Mouse (Mus musculus): ENCODE results near the gene Fem1a. TPM values are rescaled to one million over a fixed set of nuclear protein-coding genes. Genes with fewer than 3 reads are reported as not detected.

Fem1a gene
- polyA plus RNA-seq, 1 experiment from 2014 or later = 18.0 TPM

DNA sequence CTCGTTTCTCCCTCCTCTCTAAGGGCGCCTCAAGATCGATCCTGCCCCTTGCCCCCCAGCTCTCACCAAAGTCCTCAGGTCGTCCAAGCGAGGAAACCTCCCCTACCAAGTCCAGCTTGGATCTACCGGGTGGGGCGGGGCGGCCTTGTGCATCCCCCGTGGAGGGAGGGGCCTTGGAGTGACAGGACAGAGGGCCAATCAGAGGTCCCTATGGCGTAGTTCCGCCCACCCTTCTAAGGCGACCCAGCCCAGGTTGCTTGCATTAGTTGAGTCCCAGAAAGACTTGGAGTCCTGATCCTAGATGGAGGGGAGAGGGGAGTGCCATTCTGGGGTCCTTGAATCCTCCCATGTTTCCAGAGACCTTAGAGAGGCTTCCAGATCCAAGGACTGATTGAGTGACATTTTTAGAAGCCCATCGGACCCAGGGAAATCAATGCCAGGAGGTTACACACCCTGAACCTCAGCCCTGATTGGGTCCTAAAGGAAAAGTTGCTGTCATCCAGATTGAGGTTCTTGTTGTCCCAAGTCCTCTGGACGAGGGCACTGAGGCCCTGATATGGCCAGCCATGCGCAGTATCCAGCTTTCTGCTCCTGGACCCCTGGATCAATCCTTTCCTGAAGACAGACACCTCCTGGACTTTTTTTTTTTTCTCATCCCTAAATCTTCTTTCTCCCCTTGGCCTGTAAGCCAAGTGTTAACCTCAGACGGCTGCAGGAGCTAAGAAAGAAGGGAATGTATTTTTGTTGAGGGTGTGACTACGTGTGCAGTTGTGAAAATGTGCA lies 34.0 kb downstream of the Fem1a start:
- Histone ChIP-seq H3K4me3 (ENCODE audit: low read depth, low read length) (peak overlapping the region; percentile 29), H3K4me1 (ENCODE audit: control insufficient read depth, insufficient read depth, low read length) (peaks cover 15% of the 10 kb centered on the region), H3K9me3 (replicated peaks; ENCODE audit: control insufficient read depth, low read length) (no peaks in the 10 kb centered on the region), H3K4me2 (ENCODE audit: low read length) (peak overlapping the region; percentile 49), H3K27me3 (replicated peaks; ENCODE audit: control insufficient read depth, insufficient read depth, low read length) (no peaks in the 10 kb centered on the region), H3K36me3 (ENCODE audit: control insufficient read depth, insufficient read depth, low read length) (no peaks in the 10 kb centered on the region), H3K9ac (ENCODE audit: low read length) (peak overlapping the region; percentile 36; the same call in 1 of the 2 replicates), H3K27ac (ENCODE audit: low read depth, low read length) (peak overlapping the region; percentile 58; the same call in 1 of the 2 replicates)
- 4% methylated on average over 17 of the region's 17 CpGs for WGBS
- DNase-seq (ENCODE audit: low spot score) (peak; percentile 82), ATAC-seq (peak; percentile 81)

DNA sequence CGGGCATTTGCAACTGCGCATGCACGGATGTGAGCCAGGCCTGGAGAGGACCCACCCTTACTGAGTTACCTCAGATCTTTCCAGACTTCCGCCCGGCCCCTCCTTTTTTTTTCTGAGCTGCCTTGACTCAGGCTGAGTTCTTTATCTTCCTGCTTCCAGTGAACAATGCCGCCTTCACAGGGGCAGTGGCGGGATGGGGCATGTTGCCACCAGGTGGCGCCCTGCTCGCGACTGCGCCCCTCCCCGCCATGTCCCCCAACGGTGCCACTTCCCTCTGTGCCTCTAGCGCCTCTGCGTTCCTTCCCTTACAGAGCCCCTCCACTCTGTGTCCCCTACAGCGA lies 34.5 kb downstream of the Fem1a start:
- peaks cover 15% of the 10 kb centered on the region for H3K4me1 ChIP-seq (ENCODE audit: control insufficient read depth, insufficient read depth, low read length)
- peak overlapping the region; percentile 55 for H3K9ac ChIP-seq (ENCODE audit: low read length)
- DNase-seq (ENCODE audit: low spot score) (peak; percentile 91), ATAC-seq (peak; percentile 89)
- H3K4me3 ChIP-seq (ENCODE audit: low read depth, low read length) = peak overlapping the region; percentile 16
- peak overlapping the region; percentile 56; the same call in 1 of the 2 replicates for H3K27ac ChIP-seq (ENCODE audit: low read depth, low read length)
- H3K9me3 ChIP-seq (replicated peaks; ENCODE audit: control insufficient read depth, low read length) = no peaks in the 10 kb centered on the region
- under 1% methylated on average over 16 of the region's 16 CpGs for WGBS
- peak overlapping the region; percentile 49 for H3K4me2 ChIP-seq (ENCODE audit: low read length)
- no peaks in the 10 kb centered on the region for H3K27me3 ChIP-seq (replicated peaks; ENCODE audit: control insufficient read depth, insufficient read depth, low read length)
- no peaks in the 10 kb centered on the region for H3K36me3 ChIP-seq (ENCODE audit: control insufficient read depth, insufficient read depth, low read length)

DNA sequence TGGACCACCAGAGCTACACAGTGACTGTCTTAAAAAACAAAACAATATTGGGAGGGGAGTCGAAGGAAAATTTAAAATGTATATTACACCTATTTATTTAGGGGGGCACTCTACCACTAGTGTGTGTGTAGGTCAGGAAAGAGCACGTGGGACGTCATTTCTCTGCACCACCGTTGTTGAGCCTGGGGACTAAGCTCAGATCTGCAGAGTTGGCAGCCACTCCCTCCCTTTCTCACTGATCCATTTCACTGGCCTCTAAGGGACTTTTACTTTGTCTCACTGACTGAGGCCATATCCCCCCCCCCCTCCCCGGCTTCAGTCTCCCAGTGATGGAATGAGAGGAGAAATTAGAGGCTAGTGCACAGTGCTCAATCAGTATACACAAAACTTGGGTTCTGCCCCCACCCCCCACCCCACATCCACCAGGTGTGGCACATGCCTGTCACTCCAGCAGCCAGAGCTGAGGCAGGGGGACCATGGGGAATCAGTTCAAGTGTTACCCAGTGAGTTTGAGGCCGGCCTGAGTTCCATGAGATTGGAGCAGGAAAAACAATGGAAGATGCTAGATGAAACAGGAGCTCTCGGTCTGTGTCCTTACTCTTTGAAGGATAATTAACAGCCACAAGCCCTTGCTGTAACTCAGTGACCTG lies 35.3 kb downstream of the Fem1a start:
- no peak overlapping the region for H3K4me2 ChIP-seq (ENCODE audit: low read length)
- 51% methylated on average over 7 of the region's 7 CpGs for WGBS
- no peaks in the 10 kb centered on the region for H3K9me3 ChIP-seq (replicated peaks; ENCODE audit: control insufficient read depth, low read length)
- H3K27ac ChIP-seq (ENCODE audit: low read depth, low read length) = 0 out of 2 replicates have a peak overlapping the region, but pooled peaks have one; percentile 56
- no peaks in the 10 kb centered on the region for H3K27me3 ChIP-seq (replicated peaks; ENCODE audit: control insufficient read depth, insufficient read depth, low read length)
- H3K4me1 ChIP-seq (ENCODE audit: control insufficient read depth, insufficient read depth, low read length) = peaks cover 15% of the 10 kb centered on the region
- no peak overlapping the region for H3K4me3 ChIP-seq (ENCODE audit: low read depth, low read length)
- H3K36me3 ChIP-seq (ENCODE audit: control insufficient read depth, insufficient read depth, low read length) = no peaks in the 10 kb centered on the region
- ATAC-seq (no peak), DNase-seq (ENCODE audit: low spot score) (no peak)
- no peak overlapping the region; the same call in 1 of the 2 replicates for H3K9ac ChIP-seq (ENCODE audit: low read length)

DNA sequence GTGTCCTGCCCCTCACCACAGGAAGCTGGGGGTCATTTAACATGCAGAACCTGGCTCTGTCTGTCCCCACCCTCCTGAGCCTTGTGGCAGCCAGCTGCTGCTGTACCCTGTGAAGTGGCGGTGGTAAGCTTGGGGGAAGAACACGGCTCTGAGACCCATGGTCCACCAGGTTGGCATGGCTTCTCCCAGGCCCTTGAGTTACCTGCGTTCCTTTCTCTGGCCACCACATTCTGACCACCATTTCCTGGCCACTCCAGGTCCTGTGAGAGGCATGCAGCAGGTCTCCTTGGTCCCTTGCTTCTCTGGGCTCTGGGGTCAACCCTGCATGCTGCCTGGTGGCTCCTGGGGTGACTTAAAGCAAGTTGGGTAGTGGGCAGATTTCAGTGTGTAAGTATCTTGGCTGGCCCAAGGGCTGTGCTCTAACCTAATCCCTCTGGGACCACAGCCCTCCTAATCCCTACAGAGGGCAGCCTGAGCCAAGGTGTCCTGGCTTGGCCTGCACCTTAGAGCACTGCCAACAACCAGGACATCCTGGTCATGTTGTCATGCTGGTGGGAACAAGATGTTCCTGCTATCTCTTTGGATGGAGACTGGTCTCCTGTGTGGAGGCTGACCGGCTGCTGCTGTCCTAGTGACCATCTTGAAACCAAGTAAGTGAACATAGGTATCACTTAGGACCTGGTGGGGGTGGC lies 36.1 kb downstream of the Fem1a start, which contains the start of gene Plin3:
Gene Plin3, minus strand, starts transcription at position 343 of the 692 bp plus-strand sequence.
- 80% methylated on average over 4 of the region's 4 CpGs for WGBS
- no peaks in the 10 kb centered on the region for H3K27me3 ChIP-seq (replicated peaks; ENCODE audit: control insufficient read depth, insufficient read depth, low read length)

DNA sequence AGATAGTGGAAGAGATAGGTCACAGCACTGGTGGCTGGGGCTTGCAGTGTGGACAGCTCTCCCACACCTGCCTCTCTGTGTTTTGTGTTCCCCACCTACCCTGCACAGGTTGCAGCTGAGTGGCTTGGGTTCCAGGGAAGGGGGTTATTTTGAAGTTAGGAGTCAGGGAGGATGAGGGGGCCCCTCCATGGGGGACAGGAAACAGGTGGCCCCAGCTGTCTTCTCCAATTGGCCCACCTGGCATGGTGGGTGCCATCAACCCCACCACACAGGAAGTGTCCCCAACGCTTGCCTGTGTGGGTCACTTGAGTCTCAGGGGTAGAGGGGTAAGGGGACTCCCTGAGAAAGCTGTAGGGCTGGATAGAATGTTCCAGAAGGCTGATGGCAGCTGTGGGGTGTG lies 36.7 kb downstream of the Fem1a start:
- Histone ChIP-seq H3K9me3 (replicated peaks; ENCODE audit: control insufficient read depth, low read length) (no peaks in the 10 kb centered on the region), H3K4me2 (ENCODE audit: low read length) (no peak overlapping the region), H3K36me3 (ENCODE audit: control insufficient read depth, insufficient read depth, low read length) (no peaks in the 10 kb centered on the region), H3K27ac (ENCODE audit: low read depth, low read length) (no peak overlapping the region), H3K9ac (ENCODE audit: low read length) (no peak overlapping the region), H3K4me3 (ENCODE audit: low read depth, low read length) (no peak overlapping the region), H3K4me1 (ENCODE audit: control insufficient read depth, insufficient read depth, low read length) (peaks cover 15% of the 10 kb centered on the region), H3K27me3 (replicated peaks; ENCODE audit: control insufficient read depth, insufficient read depth, low read length) (no peaks in the 10 kb centered on the region)
- no peak for ATAC-seq
- 90% methylated on average over 1 of the region's 1 CpGs for WGBS
- no peak for DNase-seq (ENCODE audit: low spot score)

More for the DNA sequence above, 36.1 kb downstream of the Fem1a start, which contains the start of gene Plin3:
- no peak within 1 kb of the TSS for H3K4me2 ChIP-seq (ENCODE audit: low read length)
- ATAC-seq (no peak), DNase-seq (ENCODE audit: low spot score) (no peak)
- no peaks in the 10 kb centered on the region for H3K36me3 ChIP-seq (ENCODE audit: control insufficient read depth, insufficient read depth, low read length)
- H3K27ac ChIP-seq (ENCODE audit: low read depth, low read length) = no peak within 1 kb of the TSS
- H3K4me1 ChIP-seq (ENCODE audit: control insufficient read depth, insufficient read depth, low read length) = peaks cover 15% of the 10 kb centered on the region
- no peaks in the 10 kb centered on the region for H3K9me3 ChIP-seq (replicated peaks; ENCODE audit: control insufficient read depth, low read length)
- no peak within 1 kb of the TSS for H3K9ac ChIP-seq (ENCODE audit: low read length)
- H3K4me3 ChIP-seq (ENCODE audit: low read depth, low read length) = no peak within 1 kb of the TSS

DNA sequence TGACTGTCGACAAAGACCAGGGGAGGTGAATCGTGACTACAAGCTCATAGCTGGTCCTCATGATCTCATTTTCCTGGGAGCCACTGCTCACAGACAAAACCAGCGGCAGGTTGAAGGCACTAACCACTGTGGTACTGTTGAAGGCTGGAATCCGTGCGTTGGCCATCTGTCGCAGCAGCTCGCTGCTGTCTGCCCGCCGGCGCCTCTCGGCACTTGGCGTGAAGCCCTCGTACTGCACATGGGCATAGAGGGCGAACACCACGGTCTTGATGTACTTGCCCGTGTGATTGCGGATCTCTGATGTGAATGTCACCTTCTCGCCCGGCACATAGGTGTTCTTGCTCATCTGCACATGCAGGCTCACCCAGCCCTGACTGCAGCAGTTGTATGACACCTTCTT lies 37.6 kb downstream of the Fem1a start:
- H3K27me3 ChIP-seq (replicated peaks; ENCODE audit: control insufficient read depth, insufficient read depth, low read length) = no peaks in the 10 kb centered on the region
- H3K9me3 ChIP-seq (replicated peaks; ENCODE audit: control insufficient read depth, low read length) = no peaks in the 10 kb centered on the region
- 85% methylated on average over 19 of the region's 19 CpGs for WGBS
- DNase-seq (ENCODE audit: low spot score) (no peak), ATAC-seq (no peak)
- no peak overlapping the region for H3K4me3 ChIP-seq (ENCODE audit: low read depth, low read length)
- H3K36me3 ChIP-seq (ENCODE audit: control insufficient read depth, insufficient read depth, low read length) = no peaks in the 10 kb centered on the region
- no peak overlapping the region for H3K4me2 ChIP-seq (ENCODE audit: low read length)
- peaks cover 15% of the 10 kb centered on the region for H3K4me1 ChIP-seq (ENCODE audit: control insufficient read depth, insufficient read depth, low read length)
- no peak overlapping the region for H3K27ac ChIP-seq (ENCODE audit: low read depth, low read length)
- no peak overlapping the region for H3K9ac ChIP-seq (ENCODE audit: low read length)

DNA sequence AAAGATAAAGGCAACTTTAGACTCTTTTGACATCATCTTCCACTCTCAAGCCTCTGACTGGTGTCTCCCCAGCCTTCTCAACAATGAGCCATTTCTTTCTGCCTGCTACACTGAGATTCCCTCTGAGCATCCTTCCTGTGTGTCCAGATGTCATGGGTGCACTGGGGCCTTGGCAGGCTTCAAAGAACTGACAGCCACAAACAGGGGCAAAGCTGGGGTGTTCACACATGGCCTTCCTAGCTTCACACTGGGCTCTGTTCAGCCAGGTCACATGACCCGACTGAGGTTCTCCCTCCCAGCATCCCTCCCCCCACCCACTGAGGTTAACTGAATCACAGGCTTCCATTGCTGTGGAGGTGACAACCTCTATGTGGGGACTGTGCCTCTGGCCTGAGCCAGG lies 39.6 kb downstream of the Fem1a start:
- ATAC-seq = no peak

DNA sequence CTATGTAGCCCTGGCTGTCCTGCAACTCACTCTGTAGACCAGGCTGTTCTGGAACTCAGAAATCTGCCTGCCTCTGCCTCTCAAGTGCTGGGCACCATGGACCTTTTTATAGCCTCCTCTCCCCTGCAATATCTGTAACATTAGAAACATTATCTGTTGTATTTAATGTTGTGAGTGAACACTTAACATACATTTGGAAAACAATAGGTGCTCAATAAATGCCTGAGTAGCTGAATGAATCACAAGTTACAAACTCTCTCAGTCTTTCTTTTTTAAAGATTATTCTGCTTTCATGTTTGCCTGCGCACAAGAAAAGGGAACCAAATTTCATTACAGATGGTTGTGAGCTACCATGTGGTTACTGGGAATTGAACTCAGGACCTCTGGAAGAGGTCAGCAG lies 41.6 kb downstream of the Fem1a start:
- H3K27me3 ChIP-seq (replicated peaks; ENCODE audit: control insufficient read depth, insufficient read depth, low read length) = no peaks in the 10 kb centered on the region
- ATAC-seq (no peak), DNase-seq (ENCODE audit: low spot score) (no peak)
- no peak overlapping the region for H3K27ac ChIP-seq (ENCODE audit: low read depth, low read length)
- 96% methylated on average over 1 of the region's 1 CpGs for WGBS
- H3K36me3 ChIP-seq (ENCODE audit: control insufficient read depth, insufficient read depth, low read length) = no peaks in the 10 kb centered on the region
- H3K4me2 ChIP-seq (ENCODE audit: low read length) = no peak overlapping the region
- H3K9me3 ChIP-seq (replicated peaks; ENCODE audit: control insufficient read depth, low read length) = no peaks in the 10 kb centered on the region
- peaks cover 6% of the 10 kb centered on the region; the same call in 1 of the 2 replicates for H3K4me1 ChIP-seq (ENCODE audit: control insufficient read depth, insufficient read depth, low read length)
- H3K4me3 ChIP-seq (ENCODE audit: low read depth, low read length) = no peak overlapping the region
- H3K9ac ChIP-seq (ENCODE audit: low read length) = no peak overlapping the region

More for the DNA sequence above, 39.6 kb downstream of the Fem1a start:
- 85% methylated on average over 1 of the region's 1 CpGs for WGBS
- H3K4me3 ChIP-seq (ENCODE audit: low read depth, low read length) = no peak overlapping the region
- H3K27ac ChIP-seq (ENCODE audit: low read depth, low read length) = no peak overlapping the region
- H3K4me2 ChIP-seq (ENCODE audit: low read length) = no peak overlapping the region
- H3K4me1 ChIP-seq (ENCODE audit: control insufficient read depth, insufficient read depth, low read length) = peaks cover 4% of the 10 kb centered on the region; the same call in 1 of the 2 replicates
- no peaks in the 10 kb centered on the region for H3K36me3 ChIP-seq (ENCODE audit: control insufficient read depth, insufficient read depth, low read length)
- DNase-seq (ENCODE audit: low spot score) = no peak
- no peaks in the 10 kb centered on the region for H3K9me3 ChIP-seq (replicated peaks; ENCODE audit: control insufficient read depth, low read length)
- H3K27me3 ChIP-seq (replicated peaks; ENCODE audit: control insufficient read depth, insufficient read depth, low read length) = no peaks in the 10 kb centered on the region
- no peak overlapping the region for H3K9ac ChIP-seq (ENCODE audit: low read length)

All from forebrain, embryonic 14.5 days (tissue).